Comparison of ENCODE assay signal across 8 mouse cellular contexts in the genomic region with DNA sequence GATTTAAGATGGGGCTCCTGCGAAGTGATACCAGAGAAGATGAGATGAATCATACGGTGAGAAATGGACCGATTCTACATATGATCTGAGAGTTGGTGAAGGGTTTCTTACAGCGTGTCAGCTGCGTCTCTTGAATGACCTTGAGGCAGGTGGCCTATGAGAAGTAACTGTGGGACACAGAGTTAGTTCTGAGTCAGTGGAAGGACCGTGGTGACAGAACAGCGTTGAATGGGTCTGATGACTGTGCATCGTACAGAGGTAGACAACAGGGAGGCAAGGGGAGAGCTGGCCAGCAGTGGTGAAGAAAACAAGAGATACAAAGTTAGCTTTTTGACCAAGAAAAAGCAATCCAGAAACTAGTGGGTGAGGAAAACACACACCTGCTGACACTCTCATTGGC. TPM values are rescaled to one million over a fixed set of nuclear protein-coding genes. Genes with fewer than 3 reads are reported as not detected.
DNase-seq lines count a peak whose midpoint lies in the region; ATAC-seq and TF ChIP-seq lines count a peak whose summit lies in the region.

No protein-coding gene starts in this region.

- H3K27ac ChIP-seq in heart, embryonic 15.5 days = peak overlapping the region; percentile 95
- no peak overlapping the region for H3K27ac ChIP-seq in forebrain, embryonic 15.5 days (replicated peaks)
- H3K27ac ChIP-seq in liver, embryonic 15.5 days (replicated peaks) = peak overlapping the region; percentile 95

- H3K4me2 ChIP-seq in heart, embryonic 15.5 days = peak overlapping the region; percentile 73
- peak overlapping the region; percentile 51; the same call in 1 of the 2 replicates for H3K4me2 ChIP-seq in forebrain, embryonic 15.5 days (replicated peaks)
- H3K4me2 ChIP-seq in liver, embryonic 15.5 days = peak overlapping the region; percentile 88

- no peak for DNase-seq in heart, adult 9 months (ENCODE audit: low spot score in 2 of 2)
- no peak for DNase-seq in left cerebral cortex, adult 11 months (ENCODE audit: low spot score)
- DNase-seq in MN1 (ENCODE audit: low spot score) = no peak
- DNase-seq in left cerebral cortex, adult 8-10 months (ENCODE audit: low spot score in 2 of 2) = no peak

- ATAC-seq in heart, embryonic 15.5 days (replicated peaks; ENCODE audit: insufficient number of reproducible peaks, insufficient read depth, low FRiP score, low read depth) = no peak
- no peak for ATAC-seq in forebrain, embryonic 15.5 days (replicated peaks)
- ATAC-seq in liver, embryonic 15.5 days (ENCODE audit: insufficient read depth) = no peak

- no peaks in the 10 kb centered on the region for H3K36me3 ChIP-seq in heart, embryonic 15.5 days
- peaks cover 21% of the 10 kb centered on the region for H3K36me3 ChIP-seq in E14TG2a.4 (ENCODE audit: insufficient read depth, low read length)
- H3K36me3 ChIP-seq in forebrain, embryonic 15.5 days = no peaks in the 10 kb centered on the region
- H3K36me3 ChIP-seq in liver, embryonic 15.5 days (replicated peaks) = peaks cover 5% of the 10 kb centered on the region

- H3K9ac ChIP-seq in heart, embryonic 15.5 days = peak overlapping the region; percentile 2; the same call in 1 of the 2 replicates
- peak overlapping the region; percentile 51; the same call in 1 of the 2 replicates for H3K9ac ChIP-seq in forebrain, embryonic 15.5 days (replicated peaks)
- peak overlapping the region; percentile 79 for H3K9ac ChIP-seq in liver, embryonic 15.5 days

- H3K4me1 ChIP-seq in heart, embryonic 15.5 days (replicated peaks) = peaks cover 52% of the 10 kb centered on the region
- peaks cover 61% of the 10 kb centered on the region for H3K4me1 ChIP-seq in E14TG2a.4 (replicated peaks; ENCODE audit: low read depth, low read length)
- peaks cover 43% of the 10 kb centered on the region for H3K4me1 ChIP-seq in forebrain, embryonic 15.5 days
- peaks cover 71% of the 10 kb centered on the region for H3K4me1 ChIP-seq in liver, embryonic 15.5 days (replicated peaks)

- H3K9me3 ChIP-seq in heart, embryonic 15.5 days (replicated peaks) = no peaks in the 10 kb centered on the region
- no peaks in the 10 kb centered on the region for H3K9me3 ChIP-seq in E14TG2a.4 (ENCODE audit: low read length)
- no peaks in the 10 kb centered on the region for H3K9me3 ChIP-seq in forebrain, embryonic 15.5 days
- no peaks in the 10 kb centered on the region for H3K9me3 ChIP-seq in liver, embryonic 15.5 days (replicated peaks)

- H3K27me3 ChIP-seq in heart, embryonic 15.5 days = no peaks in the 10 kb centered on the region
- H3K27me3 ChIP-seq in E14TG2a.4 (ENCODE audit: insufficient read depth, low read length) = no peaks in the 10 kb centered on the region
- H3K27me3 ChIP-seq in forebrain, embryonic 15.5 days = no peaks in the 10 kb centered on the region
- H3K27me3 ChIP-seq in liver, embryonic 15.5 days = no peaks in the 10 kb centered on the region

- no peak for TF ChIP-seq CTCF in E14TG2a.4 (conservative IDR thresholded peaks at IDR 0.05; ENCODE audit: low read length)

- WGBS in heart, embryonic 15.5 days = 70% methylated on average over 8 of the region's 8 CpGs
- 76% methylated on average over 8 of the region's 8 CpGs for WGBS in forebrain, embryonic 15.5 days
- 79% methylated on average over 8 of the region's 8 CpGs for WGBS in liver, embryonic 15.5 days (ENCODE audit: insufficient replicate concordance)

- peak overlapping the region; percentile 58 for H3K4me3 ChIP-seq in heart, embryonic 15.5 days
- peak overlapping the region; percentile 95 for H3K4me3 ChIP-seq in E14TG2a.4 (replicated peaks; ENCODE audit: low read length)
- H3K4me3 ChIP-seq in forebrain, embryonic 15.5 days = no peak overlapping the region
- peak overlapping the region; percentile 75 for H3K4me3 ChIP-seq in liver, embryonic 15.5 days (replicated peaks)

RNA-seq across cellular contexts. Expression of a gene that starts 0.7 kb away (rescaled TPM):
- polyA plus RNA-seq in heart, embryonic 15.5 days (2015; fragmentation: Nextera tagmentation; extraction: Ambion mirVana) = 10.0 and 15.8 TPM in 2 replicates
- 7.5 and 8.8 TPM in 2 replicates for polyA plus RNA-seq in forebrain, embryonic 15.5 days (2015; fragmentation: Nextera tagmentation; extraction: Ambion mirVana)
- polyA plus RNA-seq in liver, embryonic 15.5 days (2015; fragmentation: Nextera tagmentation; extraction: Ambion mirVana) = 19.3 and 22.0 TPM in 2 replicates
- total RNA-seq in left cerebral cortex, adult 8-10 months (2022) = 10 to 100 TPM; 15.3 to 20.3 (median 17.5) TPM

RNA-seq across cellular contexts. Expression of a gene that starts 2.6 kb away (rescaled TPM):
- polyA plus RNA-seq in heart, embryonic 15.5 days (2015; fragmentation: Nextera tagmentation; extraction: Ambion mirVana) = 25.2 and 28.6 TPM in 2 replicates
- polyA plus RNA-seq in forebrain, embryonic 15.5 days (2015; fragmentation: Nextera tagmentation; extraction: Ambion mirVana) = 107 and 109 TPM in 2 replicates
- 4.1 and 5.0 TPM in 2 replicates for polyA plus RNA-seq in liver, embryonic 15.5 days (2015; fragmentation: Nextera tagmentation; extraction: Ambion mirVana)
- 10 to 100 TPM; 65.6 to 69.4 (median 67.4) TPM for total RNA-seq in left cerebral cortex, adult 8-10 months (2022)

RNA-seq across cellular contexts. Expression of a gene that starts 46.2 kb away (rescaled TPM):
- 0.20 TPM in 1 of 2 replicates, not detected in the other for polyA plus RNA-seq in heart, embryonic 15.5 days (2015; fragmentation: Nextera tagmentation; extraction: Ambion mirVana)
- 83.3 and 83.4 TPM in 2 replicates for polyA plus RNA-seq in forebrain, embryonic 15.5 days (2015; fragmentation: Nextera tagmentation; extraction: Ambion mirVana)
- polyA plus RNA-seq in liver, embryonic 15.5 days (2015; fragmentation: Nextera tagmentation; extraction: Ambion mirVana) = 0.05 and 0.08 TPM in 2 replicates
- 10 to 100 TPM; 63.9 to 73.8 (median 69.4) TPM for total RNA-seq in left cerebral cortex, adult 8-10 months (2022)

RNA-seq across cellular contexts. Expression of a gene that starts 46.2 kb away (rescaled TPM):
- polyA plus RNA-seq in heart, embryonic 15.5 days (2015; fragmentation: Nextera tagmentation; extraction: Ambion mirVana) = 28.4 and 49.0 TPM in 2 replicates
- polyA plus RNA-seq in forebrain, embryonic 15.5 days (2015; fragmentation: Nextera tagmentation; extraction: Ambion mirVana) = 15.1 and 16.9 TPM in 2 replicates
- polyA plus RNA-seq in liver, embryonic 15.5 days (2015; fragmentation: Nextera tagmentation; extraction: Ambion mirVana) = 4.2 and 4.5 TPM in 2 replicates
- 10 to 100 TPM; 14.8 to 23.4 (median 18.9) TPM for total RNA-seq in left cerebral cortex, adult 8-10 months (2022)

Comparison
In these comparisons a context has a peak if more than half of its experiments do, and no peak if none do; other contexts are left out.
1. H3K9ac ChIP-seq: peak in every context shown above with its lines; median percentile 79 in liver, embryonic 15.5 days; 51 in forebrain, embryonic 15.5 days; 2 in heart, embryonic 15.5 days.
2. RNA of a gene that starts 46.2 kb away (polyA plus RNA-seq): 83.3 to 83.4 TPM in forebrain, embryonic 15.5 days; 0.20 TPM in heart, embryonic 15.5 days and 0.05 to 0.08 TPM in liver, embryonic 15.5 days; every median in the first group is over 10 times any median in the second.
3. Peak in every context shown above with its lines, with median percentiles within 50 percentile points of each other: H3K4me2 ChIP-seq.